Mouse (Mus musculus) CH12.LX (cell line): ENCODE results near the gene Tubg1. TPM values are rescaled to one million over a fixed set of nuclear protein-coding genes. Genes with fewer than 3 reads are reported as not detected.

Source experiments
- DNase-seq: peaks from one replicate; pipeline ENCODE4 v3.0.0-alpha.2; 2013; ENCODE audit errors: extremely low read depth
- H3K27ac ChIP-seq: 2 replicates; pipeline ENCODE4 v1.5.1; 2012; ENCODE audit warnings: low read depth, mild to moderate bottlenecking, control low read depth, moderate library complexity; ENCODE audit not compliant: insufficient read depth
- H3K27me3 ChIP-seq: replicated peaks from 2 replicates; pipeline ENCODE3; 2012; ENCODE audit warnings: inconsistent platforms
- H3K36me3 ChIP-seq, 2 experiments: replicated peaks in 1 of 2; 2 replicates each; pipeline versions ENCODE3 to v1.6.1; 2012; ENCODE audit warnings: inconsistent platforms in 1 of 2, low read length in 1 of 2, mild to moderate bottlenecking in 1 of 2, mixed read lengths in 1 of 2, moderate library complexity in 1 of 2; ENCODE audit not compliant: control insufficient read depth in 1 of 2, insufficient read depth in 1 of 2
- H3K4me1 ChIP-seq, 2 experiments: 2 replicates each; pipeline ENCODE4 v1.6.1; 2012; ENCODE audit warnings: inconsistent platforms in 1 of 2, moderate library complexity in 1 of 2; ENCODE audit not compliant: insufficient read depth in 2 of 2, control insufficient read depth in 1 of 2
- H3K4me2 ChIP-seq: 2 replicates; pipeline ENCODE4 v1.6.1; 2012; ENCODE audit warnings: low read depth, mild to moderate bottlenecking, control low read depth; ENCODE audit not compliant: poor library complexity, insufficient read depth, severe bottlenecking
- H3K4me3 ChIP-seq, 3 experiments: fragments of 150-350 bp in 1 of 3; sonication (generic) in 1 of 3; replicated peaks in 1 of 3; 2 replicates each; pipeline versions ENCODE3 to v1.5.1; 2011 to 2012; ENCODE audit warnings: low read depth in 2 of 3, low read length in 2 of 3, mild to moderate bottlenecking in 2 of 3, moderate library complexity in 2 of 3, control low read depth in 1 of 3, improper control_type of control experiment in 1 of 3, inconsistent platforms in 1 of 3, mixed read lengths in 1 of 3; ENCODE audit not compliant: poor library complexity in 1 of 3
- H3K79me2 ChIP-seq: replicated peaks from 2 replicates; pipeline ENCODE4 v1.6.1; 2012; ENCODE audit warnings: mild to moderate bottlenecking, moderate library complexity; ENCODE audit not compliant: control insufficient read depth, poor library complexity, insufficient read depth, severe bottlenecking; ENCODE audit errors: extremely low read depth
- H3K9ac ChIP-seq: 2 replicates; pipeline ENCODE4 v1.6.1; 2012; ENCODE audit warnings: low read depth, mild to moderate bottlenecking, control low read depth, moderate library complexity; ENCODE audit not compliant: insufficient read depth
- H3K9me3 ChIP-seq: replicated peaks from 2 replicates; pipeline ENCODE3; 2012; ENCODE audit warnings: low read length, inconsistent platforms, mixed read lengths
- BHLHE40 ChIP-seq: IDR thresholded peaks from 2 replicates; pipeline ENCODE4 v1.6.1; 2011; ENCODE audit warnings: mild to moderate bottlenecking, low read depth, low read length, improper control_type of control experiment
- CHD1 ChIP-seq: IDR thresholded peaks from 2 replicates; pipeline ENCODE4 v1.6.1; 2012; ENCODE audit warnings: low read depth, low read length, improper control_type of control experiment, inconsistent platforms
- CHD2 ChIP-seq: IDR thresholded peaks from 2 replicates; pipeline ENCODE4 v1.6.1; 2011; ENCODE audit warnings: low read length, improper control_type of control experiment
- CTCF ChIP-seq, 2 experiments: IDR thresholded peaks in 1 of 2; conservative IDR thresholded peaks in 1 of 2; 2 replicates each; pipeline ENCODE4 v1.5.1; 2011 to 2012; ENCODE audit warnings: low read depth in 2 of 2, low read length in 2 of 2, improper control_type of control experiment in 1 of 2, inconsistent platforms in 1 of 2, mild to moderate bottlenecking in 1 of 2, moderate library complexity in 1 of 2
- ELF1 ChIP-seq: IDR thresholded peaks from 2 replicates; pipeline ENCODE4 v1.6.1; 2014; ENCODE audit warnings: low read depth, mild to moderate bottlenecking, inconsistent platforms, low read length, improper control_type of control experiment
- EP300 ChIP-seq: IDR thresholded peaks from 2 replicates; pipeline ENCODE4 v1.6.1; 2011; ENCODE audit warnings: low read length, improper control_type of control experiment
- JUN ChIP-seq: IDR thresholded peaks from 2 replicates; pipeline ENCODE4 v1.6.1; 2011; ENCODE audit warnings: low read depth, mild to moderate bottlenecking, low read length, improper control_type of control experiment, moderate library complexity; ENCODE audit not compliant: insufficient read depth
- JUND ChIP-seq: conservative IDR thresholded peaks from 2 replicates; pipeline ENCODE4 v1.6.1; 2011; ENCODE audit warnings: low read depth, low read length, improper control_type of control experiment
- KAT2A ChIP-seq: IDR thresholded peaks from 2 replicates; pipeline ENCODE4 v1.6.1; 2012; ENCODE audit warnings: low read length, improper control_type of control experiment, inconsistent platforms; ENCODE audit not compliant: insufficient replicate concordance
- MAFK ChIP-seq: IDR thresholded peaks from 2 replicates; pipeline ENCODE4 v1.6.1; 2011; ENCODE audit warnings: low read length, improper control_type of control experiment; ENCODE audit not compliant: insufficient replicate concordance
- MAX ChIP-seq: IDR thresholded peaks from 2 replicates; pipeline ENCODE4 v1.6.1; 2011; ENCODE audit warnings: low read length, improper control_type of control experiment
- MAZ ChIP-seq: IDR thresholded peaks from 2 replicates; pipeline ENCODE4 v1.6.1; 2012; ENCODE audit warnings: low read depth, mild to moderate bottlenecking, inconsistent platforms, low read length, improper control_type of control experiment, moderate library complexity
- MXI1 ChIP-seq: IDR thresholded peaks from 2 replicates; pipeline ENCODE4 v1.6.1; 2011; ENCODE audit warnings: mild to moderate bottlenecking, low read depth, low read length, improper control_type of control experiment
- MYC ChIP-seq: IDR thresholded peaks from 2 replicates; pipeline ENCODE4 v1.6.1; 2011; ENCODE audit warnings: low read depth, mild to moderate bottlenecking, improper control_type of control experiment, low read length
- NRF1 ChIP-seq: IDR thresholded peaks from 2 replicates; pipeline ENCODE4 v1.6.1; 2014; ENCODE audit warnings: low read depth, mild to moderate bottlenecking, inconsistent platforms, low read length, improper control_type of control experiment, moderate library complexity
- PAX5 ChIP-seq: IDR thresholded peaks from 2 replicates; pipeline ENCODE4 v1.6.1; 2012; ENCODE audit warnings: low read length, inconsistent platforms, mixed read lengths
- POLR2A ChIP-seq: IDR thresholded peaks from 2 replicates; pipeline ENCODE4 v1.6.1; 2011; ENCODE audit warnings: low read depth, mild to moderate bottlenecking, improper control_type of control experiment, low read length
- POLR2AphosphoS2 ChIP-seq: IDR thresholded peaks from 2 replicates; pipeline ENCODE4 v1.6.1; 2011; ENCODE audit warnings: low read depth, low read length, improper control_type of control experiment
- RAD21 ChIP-seq: IDR thresholded peaks from 2 replicates; pipeline ENCODE4 v1.6.1; 2011; ENCODE audit warnings: low read depth, mild to moderate bottlenecking, low read length, improper control_type of control experiment, moderate library complexity
- SMC3 ChIP-seq: IDR thresholded peaks from 2 replicates; pipeline ENCODE4 v1.6.1; 2011; ENCODE audit warnings: low read depth, low read length, improper control_type of control experiment
- TBP ChIP-seq: conservative IDR thresholded peaks from 2 replicates; pipeline ENCODE4 v1.6.1; 2011; ENCODE audit warnings: low read depth, low read length, improper control_type of control experiment
- TCF12 ChIP-seq: IDR thresholded peaks from 2 replicates; pipeline ENCODE4 v1.6.1; 2014; ENCODE audit warnings: low read depth, mild to moderate bottlenecking, inconsistent platforms, low read length, improper control_type of control experiment
- UBTF ChIP-seq: IDR thresholded peaks from 2 replicates; pipeline ENCODE4 v1.6.1; 2012; ENCODE audit warnings: low read depth, mild to moderate bottlenecking, inconsistent platforms, low read length, improper control_type of control experiment, moderate library complexity
- USF1 ChIP-seq: IDR thresholded peaks from 2 replicates; pipeline ENCODE4 v1.6.1; 2014; ENCODE audit warnings: low read depth, mild to moderate bottlenecking, inconsistent platforms, low read length, improper control_type of control experiment
- USF2 ChIP-seq: conservative IDR thresholded peaks from 2 replicates; pipeline ENCODE4 v1.6.1; 2011; ENCODE audit warnings: low read depth, low read length, improper control_type of control experiment
- ZKSCAN1 ChIP-seq: IDR thresholded peaks from 2 replicates; pipeline ENCODE4 v1.6.1; 2012; ENCODE audit warnings: low read depth, inconsistent platforms, low read length, improper control_type of control experiment, borderline replicate concordance
- ZNF384 ChIP-seq: IDR thresholded peaks from 2 replicates; pipeline ENCODE4 v1.6.1; 2012; ENCODE audit warnings: low read depth, low read length, improper control_type of control experiment, inconsistent platforms
- dilution Hi-C: fragments of 300-500 bp; cut with MboI; formaldehyde crosslinking; loops from 2 replicates; pipeline ENCODE4 v1.14.3; 2020; ENCODE audit warnings: low sequenced_read_pairs; ENCODE audit not compliant: extremely low pct_unique_long_range_greater_than_20kb, extremely low pct_ligation_motif_present
- in situ Hi-C: fragments of 300-500 bp; cut with MboI; formaldehyde crosslinking; loops from 3 replicates; pipeline ENCODE4 v1.14.3; 2019; ENCODE audit warnings: low sequenced_read_pairs, low pct_ligation_motif_present, low pct_unique_long_range_greater_than_20kb, mixed read lengths
- polyA plus RNA-seq: library from polyadenylated mRNA; unstranded; fragments of >175 nt; gene quantifications from 2 replicates; pipeline ENCODE4 v1.2.1, GENCODE M21; 2012; ENCODE audit warnings: low read depth; ENCODE audit not compliant: insufficient read length
- total RNA-seq, 2 experiments: library from RNA; depleted of rRNA; stranded (reverse); fragments of 300-350 nt in 1 of 2; fragments of >200 nt in 1 of 2; gene quantifications; 2 replicates each; pipeline ENCODE4 v1.2.3; 2012 to 2014

Gene Tubg1
- total and polyA plus RNA-seq, 3 experiments, result 57.4 to 190 (median 108) TPM

- peak; percentile 19 to 85; a peak in 2 of 4 replicates for TF ChIP-seq CTCF (conservative IDR thresholded peaks at IDR 0.05 in 1 of 2, IDR thresholded peaks at IDR 0.05 in 1 of 2; ENCODE audit: low read depth in 2 of 2, low read length in 2 of 2)
- TF ChIP-seq USF2, result no peak
- TF ChIP-seq ZNF384, result peak; percentile 30; the same call in 1 of the 2 replicates
- peak; percentile 57; the same call in 1 of the 2 replicates for TF ChIP-seq CHD2
- TF ChIP-seq MAZ, result peak; percentile 62
- no peak for TF ChIP-seq ZKSCAN1
- TF ChIP-seq USF1, result no peak; the same call in 1 of the 2 replicates
- TF ChIP-seq TCF12, result peak; percentile 89
- no peak for TF ChIP-seq POLR2AphosphoS2
Observed at GRCm38 (mm10) chr11:101173631-101174388, 54.1 kb downstream of the Tubg1 start (continued).

- dilution Hi-C loops (no loop called here), in situ Hi-C loops (loop anchor here (5.0 kb wide), 1 partner anchor 37 kb away; no protein-coding TSS in a partner anchor)
- DNase-seq, result no peak
- peaks cover 8 to 73% of the 10 kb centered on the region in 2 experiments for H3K4me1 ChIP-seq
- peak overlapping the region; percentile 91 for H3K4me2 ChIP-seq
- no peaks in the 10 kb centered on the region for H3K9me3 ChIP-seq
- peak overlapping the region; percentile 78 for H3K27ac ChIP-seq
- peaks cover 0 to 17% of the 10 kb centered on the region in 2 experiments for H3K36me3 ChIP-seq
- peak; percentile 61; the same call in 1 of the 2 replicates for TF ChIP-seq CHD1
- TF ChIP-seq USF1, result no peak
- peaks cover 9% of the 10 kb centered on the region for H3K27me3 ChIP-seq
- peak overlapping the region; percentile 64 to 79 (median 68) for H3K4me3 ChIP-seq
- peaks cover 20% of the 10 kb centered on the region for H3K79me2 ChIP-seq
- H3K9ac ChIP-seq, result peak overlapping the region; percentile 54
Observed at GRCm38 (mm10) chr11:101174389-101174745, 54.6 kb downstream of the Tubg1 start.

- in situ Hi-C loops, result loop anchor here (5.0 kb wide), 1 partner anchor 38 kb away; no protein-coding TSS in a partner anchor
- no peaks in the 10 kb centered on the region for H3K9me3 ChIP-seq
- DNase-seq, result peak; percentile 62
- peak within 1 kb of the TSS; percentile 64 to 79 (median 68) for H3K4me3 ChIP-seq
- H3K27me3 ChIP-seq, result peaks cover 7% of the 10 kb centered on the region
- H3K36me3 ChIP-seq, result peaks cover 0 to 23% of the 10 kb centered on the region in 2 experiments
- peak within 1 kb of the TSS; percentile 78 for H3K27ac ChIP-seq
- peaks cover 9 to 70% of the 10 kb centered on the region in 2 experiments for H3K4me1 ChIP-seq
- dilution Hi-C loops, result no loop called here
- H3K4me2 ChIP-seq, result peak within 1 kb of the TSS; percentile 91
- H3K9ac ChIP-seq, result peak within 1 kb of the TSS; percentile 54
- H3K79me2 ChIP-seq, result peaks cover 17% of the 10 kb centered on the region
- TF ChIP-seq TCF12 (peak; percentile 45; the same call in 1 of the 2 replicates), JUN (no peak), ZKSCAN1 (no peak), EP300 (0 out of 2 replicates have a peak, but pooled peaks have one; percentile 18), NRF1 (0 out of 2 replicates have a peak, but pooled peaks have one; percentile 17), PAX5 (no peak), RAD21 (peak; percentile 43), TBP (no peak), KAT2A (no peak), MAX (peak; percentile 63; the same call in 1 of the 2 replicates), MYC (no peak), JUND (no peak), USF1 (no peak), SMC3 (peak; percentile 64), UBTF (no peak; the same call in 1 of the 2 replicates), POLR2A (no peak), MAFK (0 out of 2 replicates have a peak, but pooled peaks have one; percentile 45), BHLHE40 (no peak), MXI1 (peak; percentile 41; the same call in 1 of the 2 replicates), ELF1 (peak; percentile 51), POLR2AphosphoS2 (no peak)
Observed at GRCm38 (mm10) chr11:101174851-101175628, 55.3 kb downstream of the Tubg1 start, which contains the start of gene Ccr10. TSS of gene Ccr10 (minus strand) at chr11:101175443.
